Mouse (Mus musculus): ENCODE measurements around the gene Agxt. TPM values are rescaled to one million over a fixed set of nuclear protein-coding genes. Genes with fewer than 3 reads are reported as not detected.

Agxt gene
- polyA plus RNA-seq, 1 experiment from 2014 or later, result not detected

DNA sequence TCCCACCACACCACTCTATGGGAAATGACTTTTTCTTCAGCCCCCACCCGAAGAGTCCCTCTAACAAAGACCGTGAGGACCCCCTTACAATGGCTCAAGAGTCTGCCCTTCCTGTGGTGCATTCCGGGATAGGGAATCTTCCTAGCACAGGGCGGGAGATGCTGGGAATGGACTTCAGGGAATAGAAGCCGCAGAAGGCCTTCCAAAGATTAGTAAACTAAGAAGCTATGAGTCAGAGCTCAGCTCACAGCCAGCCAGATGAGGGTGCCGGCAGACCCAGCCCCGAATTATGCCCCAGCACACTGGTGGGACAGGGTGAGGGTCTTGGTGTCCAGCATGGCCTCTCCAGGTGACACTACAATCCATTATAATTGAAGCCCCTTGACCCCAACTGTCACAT, 47.2 kb downstream of the Agxt start:
- Histone ChIP-seq H3K4me1 (replicated peaks; ENCODE audit: control insufficient read depth, insufficient read depth, low read length) (no peaks in the 10 kb centered on the region; the same call in 1 of the 2 replicates), H3K4me3 (replicated peaks; ENCODE audit: low read length) (no peak overlapping the region), H3K9ac (replicated peaks; ENCODE audit: low read depth, low read length) (no peak overlapping the region), H3K4me2 (ENCODE audit: low read length) (no peak overlapping the region), H3K36me3 (ENCODE audit: control insufficient read depth, insufficient read depth) (no peaks in the 10 kb centered on the region), H3K27me3 (replicated peaks; ENCODE audit: control insufficient read depth, insufficient read depth, low read length) (no peaks in the 10 kb centered on the region), H3K9me3 (ENCODE audit: control insufficient read depth, low read length) (no peaks in the 10 kb centered on the region), H3K27ac (ENCODE audit: low read length) (no peak overlapping the region)
- no peak for ATAC-seq
- 87% methylated on average over 7 of the region's 7 CpGs for whole genome bisulfite sequencing

DNA sequence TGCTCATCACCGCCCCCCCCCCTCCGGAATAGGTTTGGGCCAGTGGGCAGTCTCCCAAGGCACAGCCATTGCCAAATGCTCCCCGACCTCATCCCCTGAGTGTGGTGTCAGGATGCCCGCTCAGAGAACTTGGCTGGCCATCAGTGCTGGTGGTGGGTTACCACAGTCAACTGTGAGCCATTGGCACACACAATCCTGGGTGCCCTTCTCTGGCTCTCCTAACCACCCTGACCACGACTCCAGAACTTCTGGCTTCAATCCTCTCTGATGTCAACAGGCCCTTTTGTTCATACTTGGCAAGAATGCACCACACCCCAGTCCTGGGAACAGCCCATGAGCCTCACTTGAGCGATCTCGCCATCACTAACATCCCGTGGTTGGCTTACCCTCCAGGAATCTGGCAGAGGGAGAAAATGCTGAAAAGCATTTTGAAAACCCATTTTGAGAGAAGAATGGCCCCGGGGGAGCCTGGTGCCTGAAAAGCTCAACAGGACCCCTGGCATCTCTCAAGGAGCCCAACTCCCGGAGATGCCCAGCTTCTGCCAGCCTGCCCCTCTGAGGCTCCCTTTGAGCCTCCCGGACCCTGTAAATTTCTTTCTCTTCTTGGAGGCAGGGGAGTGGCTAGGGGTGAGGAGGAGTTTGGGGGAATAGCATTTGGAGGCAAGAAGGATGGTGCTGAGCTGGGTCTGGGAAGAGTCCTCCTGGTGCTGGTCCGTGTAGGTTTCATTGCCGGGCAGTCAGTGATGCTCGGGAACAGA, 49.2 kb downstream of the Agxt start:
- H3K9ac ChIP-seq (replicated peaks; ENCODE audit: low read depth, low read length), result no peak overlapping the region
- no peak overlapping the region for H3K4me3 ChIP-seq (replicated peaks; ENCODE audit: low read length)
- H3K4me2 ChIP-seq (ENCODE audit: low read length), result no peak overlapping the region
- peak; percentile 82 for ATAC-seq
- H3K9me3 ChIP-seq (ENCODE audit: control insufficient read depth, low read length), result no peaks in the 10 kb centered on the region
- H3K36me3 ChIP-seq (ENCODE audit: control insufficient read depth, insufficient read depth), result no peaks in the 10 kb centered on the region
- 53% methylated on average over 14 of the region's 14 CpGs for WGBS
- no peak overlapping the region for H3K27ac ChIP-seq (ENCODE audit: low read length)
- H3K4me1 ChIP-seq (replicated peaks; ENCODE audit: control insufficient read depth, insufficient read depth, low read length), result no peaks in the 10 kb centered on the region; the same call in 1 of the 2 replicates
- no peaks in the 10 kb centered on the region for H3K27me3 ChIP-seq (replicated peaks; ENCODE audit: control insufficient read depth, insufficient read depth, low read length)

DNA sequence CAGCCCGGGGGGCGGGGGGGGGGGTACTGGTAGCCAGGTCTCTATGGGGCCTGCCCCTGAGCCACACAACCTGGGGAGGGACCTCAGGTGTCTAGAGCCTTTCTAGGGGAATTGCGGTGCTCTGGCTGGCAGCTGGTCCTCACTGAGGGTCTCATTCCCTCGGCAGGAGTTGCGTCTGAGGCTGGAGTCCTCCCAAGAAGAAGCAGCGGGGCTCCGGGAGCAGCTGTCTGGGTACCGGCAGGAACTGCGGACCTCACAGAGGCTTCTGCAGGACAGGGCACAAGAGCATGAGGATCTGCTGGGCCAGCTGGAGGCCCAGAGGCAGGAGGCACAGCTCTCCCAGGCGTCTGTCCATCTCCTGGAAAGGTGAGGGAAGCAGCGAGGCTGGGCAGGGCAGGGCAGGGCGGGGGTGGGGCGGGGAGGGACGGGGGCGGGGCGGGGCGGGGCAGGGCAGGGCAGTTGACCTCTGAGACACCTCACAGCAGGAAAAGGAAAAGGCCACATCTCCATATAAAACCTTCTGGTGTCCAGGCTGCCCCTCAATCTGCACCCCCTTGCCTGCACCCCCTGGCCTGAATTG, 55.8 kb downstream of the Agxt start:
- 7% methylated on average over 10 of the region's 17 CpGs for WGBS
- ATAC-seq, result no peak

DNA sequence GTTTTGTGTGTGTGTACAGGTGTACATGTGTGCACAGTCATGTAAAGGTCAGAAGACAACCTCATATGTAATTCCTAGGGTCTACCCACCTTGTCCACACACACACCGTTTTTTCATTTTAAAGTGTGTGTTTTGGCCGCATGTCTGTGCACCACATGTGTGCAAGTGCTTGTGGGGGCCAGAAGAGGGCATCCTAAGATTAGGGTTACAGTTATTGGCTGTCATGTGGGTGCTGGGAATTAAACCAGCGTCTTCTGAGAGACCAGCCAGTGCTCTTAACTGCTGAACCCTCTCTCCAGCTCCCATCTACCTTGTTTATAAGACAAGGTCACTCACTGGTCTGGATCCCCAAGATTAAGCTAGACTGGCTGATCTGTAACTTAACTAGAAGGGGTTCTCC, 59.9 kb downstream of the Agxt start:
- 89% methylated on average over 3 of the region's 3 CpGs for WGBS
- no peak overlapping the region for H3K4me3 ChIP-seq (replicated peaks; ENCODE audit: low read length)
- no peaks in the 10 kb centered on the region for H3K4me1 ChIP-seq (replicated peaks; ENCODE audit: control insufficient read depth, insufficient read depth, low read length)

More for the DNA sequence above, 55.8 kb downstream of the Agxt start:
- no peak overlapping the region for H3K4me3 ChIP-seq (replicated peaks; ENCODE audit: low read length)
- no peaks in the 10 kb centered on the region for H3K4me1 ChIP-seq (replicated peaks; ENCODE audit: control insufficient read depth, insufficient read depth, low read length)
- H3K27me3 ChIP-seq (replicated peaks; ENCODE audit: control insufficient read depth, insufficient read depth, low read length), result no peaks in the 10 kb centered on the region
- no peak overlapping the region for H3K9ac ChIP-seq (replicated peaks; ENCODE audit: low read depth, low read length)
- H3K9me3 ChIP-seq (ENCODE audit: control insufficient read depth, low read length), result no peaks in the 10 kb centered on the region
- no peaks in the 10 kb centered on the region for H3K36me3 ChIP-seq (ENCODE audit: control insufficient read depth, insufficient read depth)
- H3K27ac ChIP-seq (ENCODE audit: low read length), result no peak overlapping the region
- H3K4me2 ChIP-seq (ENCODE audit: low read length), result no peak overlapping the region

More for the DNA sequence above, 59.9 kb downstream of the Agxt start:
- Histone ChIP-seq H3K9me3 (ENCODE audit: control insufficient read depth, low read length) (0 out of 2 replicates have a peak, but pooled peaks cover 2% of the 10 kb centered on the region), H3K4me2 (ENCODE audit: low read length) (no peak overlapping the region), H3K36me3 (ENCODE audit: control insufficient read depth, insufficient read depth) (no peaks in the 10 kb centered on the region), H3K27ac (ENCODE audit: low read length) (no peak overlapping the region), H3K9ac (replicated peaks; ENCODE audit: low read depth, low read length) (no peak overlapping the region), H3K27me3 (replicated peaks; ENCODE audit: control insufficient read depth, insufficient read depth, low read length) (no peaks in the 10 kb centered on the region)
- no peak for ATAC-seq

Other genes starting within 250 kb of the Agxt start
- 0.71 and 1.1 TPM in 2 replicates for gene Ankmy1, start 232.3 kb upstream of the Agxt start, polyA plus RNA-seq (2015; fragmentation: Nextera tagmentation; extraction: Ambion mirVana)
- 11.3 and 13.2 TPM in 2 replicates for gene Dusp28, start 228.3 kb upstream of the Agxt start, polyA plus RNA-seq (2015; fragmentation: Nextera tagmentation; extraction: Ambion mirVana)
- gene Rnpepl1, start 224.5 kb upstream of the Agxt start, polyA plus RNA-seq (2015; fragmentation: Nextera tagmentation; extraction: Ambion mirVana), result 28.5 and 31.0 TPM in 2 replicates
- gene Capn10, start 200.9 kb upstream of the Agxt start, polyA plus RNA-seq (2015; fragmentation: Nextera tagmentation; extraction: Ambion mirVana), result 64.4 and 65.5 TPM in 2 replicates
- gene Gpr35, start 184.4 kb upstream of the Agxt start, polyA plus RNA-seq (2015; fragmentation: Nextera tagmentation; extraction: Ambion mirVana), result 0.35 and 0.75 TPM in 2 replicates
- not detected in 2 replicates for gene Aqp12, start 128.9 kb upstream of the Agxt start, polyA plus RNA-seq (2015; fragmentation: Nextera tagmentation; extraction: Ambion mirVana)
- 322 and 396 TPM in 2 replicates for gene Kif1a, start 33.3 kb upstream of the Agxt start, polyA plus RNA-seq (2015; fragmentation: Nextera tagmentation; extraction: Ambion mirVana)
- gene 2310007B03Rik, start 25.7 kb downstream of the Agxt start, polyA plus RNA-seq (2015; fragmentation: Nextera tagmentation; extraction: Ambion mirVana), result 0.17 and 0.19 TPM in 2 replicates
- gene Crocc2, start 33.5 kb downstream of the Agxt start, polyA plus RNA-seq (2015; fragmentation: Nextera tagmentation; extraction: Ambion mirVana), result 0.30 and 0.31 TPM in 2 replicates
- 4.2 and 5.5 TPM in 2 replicates for gene Sned1, start 100.6 kb downstream of the Agxt start, polyA plus RNA-seq (2015; fragmentation: Nextera tagmentation; extraction: Ambion mirVana)
- gene Mterf4, start 170.7 kb downstream of the Agxt start, polyA plus RNA-seq (2015; fragmentation: Nextera tagmentation; extraction: Ambion mirVana), result 34.2 and 38.4 TPM in 2 replicates
- gene Ppp1r7, start 207.6 kb downstream of the Agxt start, polyA plus RNA-seq (2015; fragmentation: Nextera tagmentation; extraction: Ambion mirVana), result 61.1 and 62.7 TPM in 2 replicates
- gene Pask, start 208.2 kb downstream of the Agxt start, polyA plus RNA-seq (2015; fragmentation: Nextera tagmentation; extraction: Ambion mirVana), result 9.3 and 9.5 TPM in 2 replicates
- 0.39 TPM in 1 of 2 replicates, not detected in the other for gene Ano7, start 238.7 kb downstream of the Agxt start, polyA plus RNA-seq (2015; fragmentation: Nextera tagmentation; extraction: Ambion mirVana)

Measured in forebrain, embryonic 16.5 days (tissue).